Mouse (Mus musculus): ENCODE results near the gene Cfap221.

- TF ChIP-seq POLR2A (IDR thresholded peaks at IDR 0.05; ENCODE audit: insufficient read depth, low read length) (no peak), CTCF (IDR thresholded peaks at IDR 0.05; ENCODE audit: low read depth, low read length) (no peak), EP300 (IDR thresholded peaks at IDR 0.05; ENCODE audit: insufficient read depth, low read depth, low read length) (no peak)
Measured at GRCm38 (mm10) chr1:119959464-119959863, 37.6 kb downstream of the Cfap221 start.
